24 mouse cellular contexts compared by ENCODE assay signal in genomic region chr4:127858566-127858965, GRCm38 (mm10).
"Had no signal": no experiment of that assay in that cellular context is flagged by ENCODE, and none has a peak within 500 bp of the region (broad histone marks: within the 10 kb centered on the region; RNA-seq: fewer than 3 reads in every experiment).

No protein-coding gene starts in this region.

- H3K27ac ChIP-seq: embryonic facial prominence, embryonic 10.5 days; embryonic facial prominence, embryonic 12.5 days; embryonic facial prominence, embryonic 13.5 days; embryonic facial prominence, embryonic 15.5 days; forebrain, embryonic 10.5 days; forebrain, embryonic 12.5 days; forebrain, embryonic 13.5 days; forebrain, embryonic 15.5 days; gastrocnemius, adult 2 months; heart, adult 2 months had no signal

- H3K9ac ChIP-seq: embryonic facial prominence, embryonic 12.5 days; embryonic facial prominence, embryonic 13.5 days; embryonic facial prominence, embryonic 15.5 days; forebrain, embryonic 12.5 days; forebrain, embryonic 13.5 days; forebrain, embryonic 15.5 days; forebrain, postnatal 0 days had no signal

- H3K27me3 ChIP-seq: embryonic facial prominence, embryonic 12.5 days; embryonic facial prominence, embryonic 13.5 days; embryonic facial prominence, embryonic 15.5 days; forebrain, embryonic 12.5 days; forebrain, embryonic 13.5 days; forebrain, embryonic 15.5 days had no signal

- H3K4me3 ChIP-seq: embryonic facial prominence, embryonic 10.5 days; embryonic facial prominence, embryonic 12.5 days; embryonic facial prominence, embryonic 13.5 days; embryonic facial prominence, embryonic 15.5 days; erythroblast, embryonic 14.5 days; forebrain, embryonic 10.5 days; forebrain, embryonic 12.5 days; forebrain, embryonic 13.5 days; forebrain, embryonic 15.5 days; gastrocnemius, adult 2 months; heart, adult 2 months had no signal

- H3K9me3 ChIP-seq: embryonic facial prominence, embryonic 10.5 days; embryonic facial prominence, embryonic 12.5 days; embryonic facial prominence, embryonic 13.5 days; embryonic facial prominence, embryonic 15.5 days; forebrain, embryonic 10.5 days; forebrain, embryonic 12.5 days; forebrain, embryonic 13.5 days; forebrain, embryonic 15.5 days had no signal

- H3K36me3 ChIP-seq: embryonic facial prominence, embryonic 10.5 days; embryonic facial prominence, embryonic 12.5 days; embryonic facial prominence, embryonic 13.5 days; embryonic facial prominence, embryonic 15.5 days; forebrain, embryonic 10.5 days; forebrain, embryonic 12.5 days; forebrain, embryonic 15.5 days had no signal

- H3K4me1 ChIP-seq: embryonic facial prominence, embryonic 12.5 days; embryonic facial prominence, embryonic 13.5 days; embryonic facial prominence, embryonic 15.5 days had no signal

- ATAC-seq: forebrain, embryonic 13.5 days; forebrain, embryonic 14.5 days; forebrain, embryonic 15.5 days; forebrain, embryonic 16.5 days; forebrain, postnatal 0 days had no signal

- DNase-seq: cerebellum, adult 8-10 months; cerebellum, adult 9-10 months; cerebellum, adult 9-11 months; cerebellum, postnatal 36 days; embryo, embryonic 11 days; forebrain, postnatal 0 days; gastrocnemius, adult 2 months; gastrocnemius, postnatal 10 days; gastrocnemius, postnatal 14 days; gastrocnemius, postnatal 25 days; gastrocnemius, postnatal 36 days; heart, adult 18-20 months; heart, adult 2 months had no signal

- H3K4me2 ChIP-seq: embryonic facial prominence, embryonic 12.5 days; embryonic facial prominence, embryonic 13.5 days; embryonic facial prominence, embryonic 15.5 days; forebrain, embryonic 12.5 days; forebrain, embryonic 13.5 days; forebrain, embryonic 15.5 days had no signal
